Mouse (Mus musculus) midbrain, embryonic 13.5 days (tissue): ENCODE measurements at regions not wholly inside any gene's neighbourhood (a gene's known extent, or its start where the extent isn't known, plus 50 kb on each side); places are given as distances from the start of the nearest gene placed in this dataset.

Source experiments
- ATAC-seq: fragments of 200-750 bp; cut with Nextera tagmentation; 2 replicates; pipeline ENCODE4 v1.8.0; 2017; ENCODE audit warnings: mild to moderate bottlenecking, moderate TSS enrichment, moderate library complexity
- H3K27ac ChIP-seq: fragments of 300-500 bp; sonication (generic); 2 replicates; pipeline ENCODE4 v1.5.1; 2015; ENCODE audit warnings: inconsistent platforms, mild to moderate bottlenecking, moderate library complexity
- H3K27me3 ChIP-seq: fragments of 300-500 bp; sonication (generic); 2 replicates; pipeline ENCODE4 v1.6.1; 2015; ENCODE audit warnings: mild to moderate bottlenecking, inconsistent platforms
- H3K36me3 ChIP-seq: fragments of 300-500 bp; sonication (generic); 2 replicates; pipeline ENCODE4 v1.6.1; 2015; ENCODE audit warnings: mild to moderate bottlenecking, inconsistent platforms
- H3K4me1 ChIP-seq: fragments of 300-500 bp; sonication (generic); replicated peaks from 2 replicates; pipeline ENCODE4 v1.6.1; 2015; ENCODE audit warnings: inconsistent platforms
- H3K4me2 ChIP-seq: fragments of 300-500 bp; sonication (generic); replicated peaks from 2 replicates; pipeline ENCODE4 v1.6.1; 2015; ENCODE audit warnings: moderate library complexity, mild to moderate bottlenecking, inconsistent platforms
- H3K4me3 ChIP-seq: fragments of 300-500 bp; sonication (generic); replicated peaks from 2 replicates; pipeline ENCODE4 v1.5.1; 2015; ENCODE audit warnings: mild to moderate bottlenecking, inconsistent platforms
- H3K9ac ChIP-seq: fragments of 300-500 bp; sonication (generic); replicated peaks from 2 replicates; pipeline ENCODE4 v1.6.1; 2015; ENCODE audit warnings: mild to moderate bottlenecking, inconsistent platforms
- H3K9me3 ChIP-seq: fragments of 300-500 bp; sonication (generic); 2 replicates; pipeline ENCODE4 v1.6.1; 2016; ENCODE audit warnings: mild to moderate bottlenecking, inconsistent platforms
- WGBS: fragments of 180-500 bp; shearing (Covaris S2); methylation state at CpG from one replicate; pipeline ENCODE4 v1.1.7; 2015; 5-methylcytosine and 5-hydroxymethylcytosine counted together

- no peaks in the 10 kb centered on the region for H3K9me3 ChIP-seq
- no peak overlapping the region for H3K27ac ChIP-seq
- 85% methylated on average over 4 of the region's 4 CpGs for WGBS
- H3K4me1 ChIP-seq: no peaks in the 10 kb centered on the region
- no peaks in the 10 kb centered on the region for H3K36me3 ChIP-seq
- ATAC-seq: no peak
- no peak overlapping the region for H3K9ac ChIP-seq
- H3K27me3 ChIP-seq: no peaks in the 10 kb centered on the region
- no peak overlapping the region for H3K4me2 ChIP-seq
- H3K4me3 ChIP-seq: no peak overlapping the region
Observed at GRCm38 (mm10) chr14:92372885-92373284, 1517.6 kb downstream of the Pcdh9 start.

- ATAC-seq: 0 out of 2 replicates have a peak, but pooled peaks have one; percentile 40
- H3K36me3 ChIP-seq: no peaks in the 10 kb centered on the region
- 92% methylated on average over 3 of the region's 3 CpGs for WGBS
Observed at GRCm38 (mm10) chr14:92372446-92372845, 1518.0 kb downstream of the Pcdh9 start.

More at GRCm38 (mm10) chr14:92372446-92372845, 1518.0 kb downstream of the Pcdh9 start:
- no peak overlapping the region for H3K27ac ChIP-seq
- H3K4me1 ChIP-seq: no peaks in the 10 kb centered on the region
- H3K9ac ChIP-seq: no peak overlapping the region
- no peak overlapping the region for H3K4me3 ChIP-seq
- no peak overlapping the region for H3K4me2 ChIP-seq
- H3K9me3 ChIP-seq: no peaks in the 10 kb centered on the region
- H3K27me3 ChIP-seq: no peaks in the 10 kb centered on the region
